Mouse (Mus musculus) T-helper 2 cell (primary cell): Measurements from ENCODE around the gene Akip1.

Experiments
- in situ Hi-C: fragments of 300-600 bp; cut with MboI, MseI; formaldehyde crosslinking; loops from one replicate; pipeline ENCODE4 v1.15.1; 2025; ENCODE audit warnings: high pct_unique_total_duplicates

The Akip1 gene

DNA sequence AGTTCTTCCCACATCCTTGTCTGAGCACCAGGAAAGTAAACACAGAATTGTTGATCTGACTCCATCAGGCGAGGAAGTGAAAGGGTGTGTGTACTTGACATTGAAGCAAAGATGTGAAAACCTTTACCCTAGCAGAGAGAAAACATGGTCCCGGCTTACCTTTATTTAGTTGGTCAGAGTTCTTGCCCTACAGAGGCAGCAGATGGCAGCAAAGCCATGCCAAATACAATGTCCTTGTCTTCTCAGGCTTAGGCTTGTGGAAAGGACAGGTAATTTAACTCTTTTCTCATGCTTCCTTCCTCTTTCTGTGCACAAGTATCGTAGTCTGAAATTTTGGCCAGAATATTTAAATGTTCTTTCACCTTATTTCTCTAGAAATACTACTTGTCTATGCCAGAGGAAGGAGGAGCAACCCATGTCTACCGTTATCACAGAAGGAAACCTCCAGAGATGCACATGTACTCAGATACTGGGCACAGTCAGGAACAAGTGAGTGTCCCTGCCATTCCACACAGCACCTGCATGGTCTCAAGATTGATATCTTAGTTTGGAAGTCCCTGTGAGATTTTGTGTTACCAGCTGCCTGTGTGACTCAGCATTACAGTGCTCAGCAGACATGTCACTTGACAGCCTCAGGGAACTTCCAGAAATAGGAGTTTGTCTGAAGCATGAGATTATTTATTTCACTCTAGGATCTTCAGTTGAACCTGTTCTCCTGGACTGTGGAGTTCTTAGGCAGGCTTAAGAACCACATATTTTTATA lies 3.7 kb downstream of the Akip1 start:
- in situ Hi-C loops = no loop called here

DNA sequence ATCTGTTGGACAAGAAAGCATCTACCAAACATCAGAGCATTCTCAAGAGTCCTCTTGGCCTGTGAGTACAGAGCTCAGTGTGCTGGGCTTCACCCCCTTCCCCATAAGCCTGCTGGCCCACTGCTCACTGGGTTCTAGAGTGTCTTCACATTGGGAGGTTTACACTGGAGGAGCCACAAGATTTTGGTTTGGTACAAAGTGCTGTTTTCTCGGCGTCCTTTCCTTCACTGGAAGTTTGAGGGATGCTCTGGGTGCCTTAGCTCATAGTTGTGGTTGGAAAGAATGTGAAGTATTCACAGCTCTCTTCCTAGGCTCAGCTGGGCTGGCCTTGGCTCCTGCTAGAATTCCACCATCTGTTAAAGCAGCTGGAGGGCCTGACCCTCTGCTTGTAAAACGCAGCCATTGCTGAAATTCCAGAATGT lies 5.5 kb downstream of the Akip1 start:
- in situ Hi-C loops = no loop called here

DNA sequence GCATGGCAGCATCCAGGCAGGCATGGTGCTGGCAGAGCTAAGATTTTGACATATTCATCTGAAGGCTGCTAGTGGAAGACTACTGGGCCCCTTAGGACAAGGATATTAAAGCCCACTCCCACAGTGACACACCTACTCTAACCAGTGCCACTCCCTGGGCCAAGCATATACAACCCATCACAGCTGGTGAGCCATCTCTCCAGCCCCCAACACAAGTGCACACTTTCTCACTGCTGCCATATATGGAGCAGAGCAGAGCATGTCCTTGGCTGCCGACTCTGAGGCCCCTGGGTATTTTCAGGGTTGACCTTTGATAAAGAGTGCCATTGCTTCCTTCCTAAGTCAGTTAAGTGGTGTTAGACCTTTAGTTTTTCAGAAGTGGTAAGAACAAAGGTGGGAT lies 6.6 kb downstream of the Akip1 start:
- in situ Hi-C loops = no loop called here

DNA sequence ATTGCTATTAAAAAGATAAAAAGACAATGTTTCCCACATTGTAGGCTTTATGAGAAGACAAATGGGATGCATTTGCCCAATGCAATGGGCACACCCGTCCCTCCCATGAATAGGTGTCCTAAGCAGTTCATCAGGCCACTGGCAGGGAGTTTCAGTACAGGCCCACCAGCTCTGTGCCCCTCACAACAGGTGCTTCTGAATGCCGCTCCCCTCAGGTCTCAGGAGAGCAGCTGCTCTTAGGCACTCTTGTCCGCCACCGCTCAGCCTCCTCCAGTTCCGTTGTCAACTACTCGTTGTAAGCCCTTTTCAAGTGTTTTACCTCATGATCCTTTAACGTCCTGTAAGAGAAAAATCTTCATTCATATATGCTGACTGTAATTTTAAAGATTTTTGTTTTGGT lies 8.7 kb downstream of the Akip1 start:
- in situ Hi-C loops = no loop called here

DNA sequence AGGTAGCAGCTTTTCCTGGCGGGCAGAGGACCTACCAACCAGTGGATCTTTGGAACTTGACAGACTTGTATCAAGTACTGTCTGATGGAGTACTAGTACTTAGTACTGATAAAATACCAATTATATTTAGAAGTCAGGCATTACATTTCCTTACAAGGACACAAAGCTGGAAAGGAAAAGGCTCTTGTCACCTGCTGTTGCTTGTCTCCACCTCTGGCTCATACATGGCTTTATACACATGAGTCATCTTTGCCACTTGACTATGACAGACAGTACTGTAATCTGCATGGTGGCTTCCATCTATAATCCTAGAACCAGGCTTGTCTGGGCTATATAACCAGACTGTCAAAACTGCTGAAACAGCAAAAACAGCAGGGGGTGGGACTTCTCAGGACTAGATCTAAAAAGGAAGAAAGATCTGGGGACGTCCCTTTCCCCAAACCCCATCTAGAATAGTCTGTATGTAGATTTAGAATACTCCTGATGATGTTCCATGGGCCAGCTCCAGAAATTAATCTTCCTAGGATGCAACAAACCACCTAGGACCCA lies 10.0 kb downstream of the Akip1 start:
- in situ Hi-C loops = no loop called here

DNA sequence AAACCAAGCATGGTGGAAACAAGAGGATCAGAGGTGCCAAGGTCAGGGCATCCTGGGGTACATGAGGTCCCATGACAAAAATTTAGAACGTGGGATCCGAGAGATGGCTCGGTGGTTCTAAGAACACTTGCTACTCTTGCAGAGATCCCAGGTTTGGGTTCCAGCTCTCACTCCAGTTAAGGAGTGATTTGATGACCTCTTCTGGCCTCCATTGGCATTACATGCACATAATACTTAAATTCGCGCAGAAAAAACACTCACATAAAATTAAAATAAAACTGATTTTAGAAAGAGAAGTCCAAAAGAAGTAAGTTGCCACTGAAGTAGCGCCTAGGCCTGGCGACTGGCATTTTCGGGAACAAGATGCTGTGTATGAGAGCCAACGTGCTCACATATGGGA lies 15.8 kb downstream of the Akip1 start:
- in situ Hi-C loops = no loop called here

DNA sequence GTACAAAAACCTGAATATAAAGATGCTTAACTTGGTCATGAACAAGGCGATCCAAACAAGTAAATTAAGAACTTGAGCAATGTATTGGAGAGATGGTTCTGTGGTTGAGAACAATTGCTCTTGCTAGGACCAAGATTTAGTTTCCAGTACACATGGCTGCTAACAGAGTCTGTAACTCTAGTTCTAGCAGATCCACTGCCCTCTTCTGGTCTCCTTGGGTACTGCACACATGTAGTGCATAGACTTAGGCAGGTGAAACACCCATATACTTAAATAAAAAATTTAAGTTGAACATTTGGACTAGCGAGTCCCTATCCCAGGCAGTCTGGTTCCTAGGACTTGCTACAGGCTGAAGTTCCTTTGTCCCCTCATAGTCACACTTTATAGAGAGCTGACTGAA lies 19.1 kb downstream of the Akip1 start:
- in situ Hi-C loops = no loop called here

DNA sequence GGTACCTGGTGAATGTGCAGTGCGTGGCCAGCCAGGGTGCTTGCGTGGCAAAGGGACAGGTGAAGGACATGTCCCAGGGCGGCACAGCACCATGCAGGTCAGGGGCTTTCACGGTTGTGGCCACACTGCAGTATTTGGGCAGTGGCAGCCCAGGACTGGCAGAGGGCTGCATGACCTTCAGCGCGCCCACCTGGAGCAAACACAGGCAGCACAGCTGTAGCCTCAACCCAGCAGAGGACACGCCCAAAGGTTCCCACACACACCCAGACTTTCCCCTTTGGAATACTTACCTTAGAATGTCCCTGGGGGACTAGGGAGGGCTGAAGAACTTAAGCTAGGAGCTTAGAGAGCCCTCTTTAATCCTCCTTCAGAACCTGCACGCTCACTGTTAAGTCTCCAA lies 19.6 kb downstream of the Akip1 start:
- in situ Hi-C loops = no loop called here

DNA sequence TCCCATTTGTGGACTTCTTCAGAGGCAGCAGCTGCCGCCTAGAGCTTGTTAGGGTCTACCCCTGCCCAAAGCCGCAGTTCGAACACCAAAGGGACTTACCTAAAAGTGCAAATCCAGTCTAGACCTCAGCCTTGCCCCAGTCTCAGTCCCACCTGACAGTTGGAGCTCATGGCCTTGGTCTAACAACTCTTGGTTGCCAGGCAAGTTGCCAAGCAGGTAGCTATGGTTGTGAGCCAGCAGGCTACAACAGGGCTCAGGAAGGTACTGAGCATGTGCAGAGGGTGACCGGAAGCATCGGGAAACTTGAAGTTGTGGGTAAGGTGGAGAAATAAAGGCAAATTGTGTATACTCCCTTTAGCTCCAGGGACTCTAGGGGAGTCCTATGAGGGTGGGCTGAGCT lies 20.2 kb downstream of the Akip1 start, which contains the start of gene BC051019:
BC051019 (minus strand) TSS at position 154 of the 400 bp plus-strand sequence.
- in situ Hi-C loops = no loop called here

DNA sequence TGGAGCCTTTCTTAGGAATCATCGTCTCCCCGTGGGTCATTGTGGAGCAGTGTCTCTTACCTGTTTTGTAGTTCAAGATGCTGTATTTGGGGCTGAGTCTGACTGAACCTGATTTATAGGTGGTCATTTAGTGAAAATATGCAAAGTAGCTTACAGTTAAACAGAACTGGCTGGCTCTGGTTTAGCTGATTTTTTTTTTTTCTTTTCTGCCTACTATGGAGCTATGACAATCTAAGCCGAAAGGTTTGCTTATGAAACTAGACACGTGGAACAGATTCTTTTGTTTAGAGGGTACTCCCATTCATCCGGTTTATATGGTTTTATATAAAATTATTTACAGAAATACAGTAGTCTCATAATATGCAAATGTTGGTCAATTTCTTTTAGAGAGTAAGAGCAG lies 28.1 kb downstream of the Akip1 start, which contains the start of gene Ascl3:
Ascl3 (minus strand) TSS at position 101 of the 400 bp plus-strand sequence.
- in situ Hi-C loops = no loop called here

DNA sequence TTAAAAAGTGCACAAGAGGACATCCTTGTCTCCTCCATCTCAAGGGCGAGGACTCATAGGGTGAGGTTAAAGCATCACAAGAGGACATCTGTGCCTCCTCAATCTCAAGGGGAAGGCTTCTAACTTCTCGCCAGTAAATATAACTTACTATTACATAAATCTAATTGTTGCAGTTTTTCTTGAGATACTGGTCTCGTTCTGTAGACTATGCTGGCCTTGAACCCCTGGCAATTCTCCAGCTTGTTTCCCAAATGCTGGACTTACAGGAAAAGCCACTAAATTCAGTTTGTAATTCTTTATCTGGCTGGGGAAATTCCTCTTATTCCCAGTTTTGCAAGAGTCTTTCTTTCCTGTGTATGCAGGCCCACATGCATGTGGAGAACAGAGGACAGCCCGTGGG lies 31.3 kb downstream of the Akip1 start:
- in situ Hi-C loops = no loop called here

DNA sequence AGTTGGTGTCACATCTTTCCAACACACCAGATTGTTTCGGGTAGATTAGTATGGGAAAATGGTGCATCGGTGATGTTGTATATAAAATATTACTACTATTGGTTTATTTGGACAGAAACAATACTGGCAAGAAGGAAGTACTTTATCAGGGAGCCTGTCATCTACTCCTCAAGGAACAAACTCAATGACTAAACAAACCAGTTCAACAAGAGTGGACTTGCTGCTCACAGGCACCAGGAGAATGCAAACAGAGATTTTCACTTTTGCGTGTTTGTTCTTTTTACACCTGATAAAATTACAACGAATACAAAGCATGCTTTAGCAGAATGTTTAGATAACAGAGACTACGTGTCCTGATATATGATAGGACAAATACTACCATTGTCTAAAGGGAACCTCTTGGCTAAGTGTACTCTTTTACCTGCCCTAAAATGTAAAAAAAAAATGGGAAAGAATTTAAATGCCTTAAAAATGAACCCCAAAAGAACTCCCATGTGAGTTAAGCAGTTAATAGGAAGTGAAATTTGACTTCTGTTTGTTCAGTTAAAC lies 36.4 kb downstream of the Akip1 start:
- in situ Hi-C loops = no loop called here

DNA sequence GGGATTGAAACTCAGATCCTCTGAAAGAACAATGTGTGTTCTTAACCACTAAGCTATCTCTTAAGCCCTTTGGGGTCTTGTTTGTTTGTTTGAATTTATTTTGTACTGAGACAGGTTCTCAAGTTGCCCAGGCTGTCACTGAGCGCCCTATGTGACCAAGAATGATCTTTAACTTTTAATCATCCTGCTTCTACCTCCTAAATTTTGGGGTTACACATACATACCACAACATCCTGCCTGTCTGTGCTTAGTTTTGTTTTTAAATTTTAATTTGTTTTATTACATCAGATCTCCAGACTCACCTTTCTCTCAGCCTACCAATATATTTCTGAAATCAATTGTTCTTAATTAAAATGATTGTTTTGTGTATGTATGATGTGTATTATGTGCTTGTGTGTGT lies 37.6 kb downstream of the Akip1 start:
- in situ Hi-C loops = no loop called here

DNA sequence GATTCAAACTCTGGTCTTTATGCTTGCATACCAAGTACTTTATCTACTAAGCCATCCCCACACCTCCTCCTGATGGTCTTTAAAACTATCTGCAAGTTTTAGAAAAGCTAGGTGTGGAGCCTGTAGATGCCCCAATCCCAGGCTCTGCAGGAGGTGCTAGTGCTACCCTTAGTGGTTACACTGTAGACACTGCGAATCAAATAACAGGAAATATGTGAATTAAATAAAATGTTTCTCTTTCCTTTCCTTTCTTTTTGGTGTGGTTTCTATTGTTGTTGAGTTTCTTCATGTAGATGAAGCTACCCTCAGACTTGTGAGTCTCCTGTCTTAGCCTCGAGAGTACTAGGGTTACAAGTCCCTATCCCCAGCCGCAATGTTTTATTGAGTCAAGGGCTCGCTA lies 38.2 kb downstream of the Akip1 start:
- in situ Hi-C loops = no loop called here

DNA sequence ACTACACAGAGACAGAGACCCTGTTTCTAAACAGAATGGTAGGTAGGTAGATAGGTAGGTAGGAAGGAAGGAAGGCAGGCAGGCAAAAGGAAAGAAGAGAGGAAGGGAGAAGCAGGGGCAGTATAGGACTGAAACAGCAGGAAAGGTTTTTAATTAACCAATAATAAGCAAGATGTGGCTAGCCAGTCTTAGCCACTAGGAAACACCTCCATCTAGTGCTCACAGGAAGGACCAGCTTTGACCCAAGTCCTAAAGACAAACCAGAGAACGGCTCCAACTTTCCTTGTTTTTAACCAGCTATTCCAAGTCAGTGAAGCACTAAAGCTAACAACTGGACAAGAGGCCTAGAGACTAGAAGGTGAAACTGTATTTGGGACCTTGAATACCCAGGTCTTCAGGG lies 44.3 kb downstream of the Akip1 start:
- in situ Hi-C loops = no loop called here

DNA sequence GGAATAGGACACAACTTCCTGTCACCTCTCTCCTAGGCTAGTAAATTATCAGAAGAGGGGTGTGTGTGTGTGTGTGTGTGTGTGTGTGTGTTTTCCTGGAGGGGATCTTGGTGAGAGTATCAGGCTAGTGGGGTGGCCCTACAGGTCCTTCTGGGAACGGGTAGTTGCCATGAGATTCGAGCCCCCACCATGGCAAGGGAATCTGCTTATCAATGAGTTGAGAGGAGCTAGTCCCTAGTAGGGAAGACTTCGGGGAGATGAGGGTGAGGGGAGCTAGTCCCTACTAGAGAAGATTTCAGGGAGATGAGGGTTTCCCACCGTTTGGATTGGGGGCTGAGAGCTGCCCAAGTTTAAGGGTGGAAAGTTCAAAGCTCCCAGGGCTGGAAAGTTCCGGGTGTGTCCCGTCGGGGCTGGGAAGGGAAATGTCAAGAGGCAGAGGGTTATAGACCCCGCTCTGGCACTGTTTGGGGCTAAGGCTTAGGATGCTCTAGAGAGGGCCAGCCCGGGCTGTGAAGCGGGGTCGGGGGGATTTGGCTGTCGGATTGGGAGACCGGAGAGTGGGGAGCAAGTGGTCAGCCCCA lies 48.0 kb downstream of the Akip1 start:
- in situ Hi-C loops = no loop called here

DNA sequence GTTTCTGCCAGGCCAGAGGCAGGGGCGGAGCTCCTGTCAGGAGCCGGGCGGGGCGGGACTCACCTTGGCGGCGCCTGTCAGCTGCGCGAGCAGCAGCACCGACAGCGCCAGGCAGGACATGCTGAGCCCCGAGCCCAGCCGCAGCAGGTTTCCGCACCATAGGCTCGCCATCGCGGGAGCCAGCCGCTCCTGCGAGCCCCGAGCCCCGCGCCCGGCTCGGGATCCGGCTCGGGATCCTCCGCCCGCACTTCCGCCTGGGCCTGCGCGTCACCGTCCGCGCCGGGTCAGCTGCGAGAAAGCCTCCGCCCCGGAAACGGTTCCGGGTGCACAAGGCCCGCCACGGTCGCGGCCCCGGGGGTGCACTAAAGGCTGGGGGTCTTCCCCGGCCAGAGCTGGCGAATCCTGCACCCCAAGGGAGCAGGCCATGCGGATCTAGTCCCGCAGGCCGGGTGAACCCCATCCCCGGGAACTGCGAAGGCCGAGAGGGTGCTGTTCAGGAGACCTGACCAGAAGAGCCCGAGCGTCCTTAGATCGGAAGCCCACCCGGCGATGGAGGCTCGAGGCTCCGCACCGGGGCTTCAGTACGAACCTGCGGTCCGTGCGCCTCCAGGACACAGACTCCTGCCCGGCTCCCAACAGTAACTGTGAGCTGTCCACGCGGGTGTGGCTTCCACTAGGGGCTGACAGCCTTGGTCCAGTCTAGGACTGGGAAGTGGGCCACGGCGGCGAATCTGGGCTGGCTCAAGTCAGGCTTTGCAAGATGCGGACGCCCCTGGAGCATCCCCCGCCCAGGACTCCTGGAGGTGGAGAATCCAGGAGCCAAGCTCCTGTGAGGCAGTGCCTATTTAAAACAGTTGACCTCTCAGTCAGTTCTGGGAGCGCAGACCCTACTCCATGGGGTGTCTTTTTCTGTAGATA lies 48.8 kb downstream of the Akip1 start, which contains the start of gene Tmem9b:
Tmem9b (minus strand) TSS at position 868 of the 918 bp plus-strand sequence.
- in situ Hi-C loops = no loop called here

DNA sequence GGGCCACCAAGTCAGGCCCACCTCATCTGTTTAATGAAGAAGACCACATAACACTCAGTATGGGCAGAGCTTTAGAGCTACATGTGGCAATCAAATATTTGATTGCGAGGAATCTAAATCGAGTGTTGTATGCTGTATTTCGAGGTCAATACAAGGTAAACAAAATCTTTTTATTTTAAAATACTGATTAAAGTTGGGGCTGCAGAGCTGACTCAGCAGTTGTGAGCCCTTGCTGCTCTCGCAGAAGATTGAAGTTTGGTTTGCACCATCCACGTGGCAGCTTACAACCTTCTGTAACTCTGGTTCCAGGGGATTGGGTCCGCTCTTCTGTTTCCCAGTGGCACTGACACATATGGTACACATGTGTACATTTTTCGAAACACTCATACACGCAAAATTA lies 50.5 kb downstream of the Akip1 start:
- in situ Hi-C loops = no loop called here

DNA sequence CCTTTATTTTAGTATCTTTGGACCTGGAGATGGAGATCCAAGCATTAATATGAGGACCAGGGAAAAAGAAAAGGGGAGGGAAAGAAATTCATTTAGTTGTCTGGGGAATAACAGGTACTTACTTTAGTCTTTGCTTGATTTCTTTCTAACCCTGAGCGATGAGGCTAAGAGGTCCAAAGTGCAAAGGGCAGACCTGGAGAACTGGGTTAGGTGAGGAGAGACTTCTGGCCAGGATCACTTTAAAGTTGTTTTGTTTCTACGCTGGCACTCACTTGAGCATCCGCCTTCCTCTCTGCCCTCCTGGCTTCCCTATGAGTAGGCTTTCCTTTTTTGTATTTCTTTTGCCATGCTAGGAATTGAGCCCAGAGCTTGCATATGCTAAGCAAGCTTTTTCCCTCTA lies 52.8 kb downstream of the Akip1 start:
- in situ Hi-C loops = no loop called here
